Mouse (Mus musculus) CH12.LX (cell line): Measurements from ENCODE around the gene Pex14. TPM values are rescaled to one million over a fixed set of nuclear protein-coding genes. Genes with fewer than 3 reads are reported as not detected.

Experiments
- DNase-seq: peaks from one replicate; pipeline ENCODE4 v3.0.0-alpha.2; 2013; ENCODE audit errors: extremely low read depth
- H3K27ac ChIP-seq: 2 replicates; pipeline ENCODE4 v1.5.1; 2012; ENCODE audit warnings: low read depth, mild to moderate bottlenecking, control low read depth, moderate library complexity; ENCODE audit not compliant: insufficient read depth
- H3K27me3 ChIP-seq: replicated peaks from 2 replicates; pipeline ENCODE3; 2012; ENCODE audit warnings: inconsistent platforms
- H3K36me3 ChIP-seq, 2 experiments: replicated peaks in 1 of 2; 2 replicates each; pipeline versions ENCODE3 to v1.6.1; 2012; ENCODE audit warnings: inconsistent platforms in 1 of 2, low read length in 1 of 2, mild to moderate bottlenecking in 1 of 2, mixed read lengths in 1 of 2, moderate library complexity in 1 of 2; ENCODE audit not compliant: control insufficient read depth in 1 of 2, insufficient read depth in 1 of 2
- H3K4me1 ChIP-seq, 2 experiments: 2 replicates each; pipeline ENCODE4 v1.6.1; 2012; ENCODE audit warnings: inconsistent platforms in 1 of 2, moderate library complexity in 1 of 2; ENCODE audit not compliant: insufficient read depth in 2 of 2, control insufficient read depth in 1 of 2
- H3K4me2 ChIP-seq: 2 replicates; pipeline ENCODE4 v1.6.1; 2012; ENCODE audit warnings: low read depth, mild to moderate bottlenecking, control low read depth; ENCODE audit not compliant: poor library complexity, insufficient read depth, severe bottlenecking
- H3K4me3 ChIP-seq, 3 experiments: fragments of 150-350 bp in 1 of 3; sonication (generic) in 1 of 3; replicated peaks in 1 of 3; 2 replicates each; pipeline versions ENCODE3 to v1.5.1; 2011 to 2012; ENCODE audit warnings: low read depth in 2 of 3, low read length in 2 of 3, mild to moderate bottlenecking in 2 of 3, moderate library complexity in 2 of 3, control low read depth in 1 of 3, improper control_type of control experiment in 1 of 3, inconsistent platforms in 1 of 3, mixed read lengths in 1 of 3; ENCODE audit not compliant: poor library complexity in 1 of 3
- H3K79me2 ChIP-seq: replicated peaks from 2 replicates; pipeline ENCODE4 v1.6.1; 2012; ENCODE audit warnings: mild to moderate bottlenecking, moderate library complexity; ENCODE audit not compliant: control insufficient read depth, poor library complexity, insufficient read depth, severe bottlenecking; ENCODE audit errors: extremely low read depth
- H3K9ac ChIP-seq: 2 replicates; pipeline ENCODE4 v1.6.1; 2012; ENCODE audit warnings: low read depth, mild to moderate bottlenecking, control low read depth, moderate library complexity; ENCODE audit not compliant: insufficient read depth
- H3K9me3 ChIP-seq: replicated peaks from 2 replicates; pipeline ENCODE3; 2012; ENCODE audit warnings: low read length, inconsistent platforms, mixed read lengths
- CHD2 ChIP-seq: IDR thresholded peaks from 2 replicates; pipeline ENCODE4 v1.6.1; 2011; ENCODE audit warnings: low read length, improper control_type of control experiment
- HCFC1 ChIP-seq: IDR thresholded peaks from 2 replicates; pipeline ENCODE4 v1.6.1; 2012; ENCODE audit warnings: low read depth, mild to moderate bottlenecking, inconsistent platforms, low read length, improper control_type of control experiment
- KAT2A ChIP-seq: IDR thresholded peaks from 2 replicates; pipeline ENCODE4 v1.6.1; 2012; ENCODE audit warnings: low read length, improper control_type of control experiment, inconsistent platforms; ENCODE audit not compliant: insufficient replicate concordance
- MAX ChIP-seq: IDR thresholded peaks from 2 replicates; pipeline ENCODE4 v1.6.1; 2011; ENCODE audit warnings: low read length, improper control_type of control experiment
- RAD21 ChIP-seq: IDR thresholded peaks from 2 replicates; pipeline ENCODE4 v1.6.1; 2011; ENCODE audit warnings: low read depth, mild to moderate bottlenecking, low read length, improper control_type of control experiment, moderate library complexity
- RCOR1 ChIP-seq: conservative IDR thresholded peaks from 2 replicates; pipeline ENCODE4 v1.6.1; 2012; ENCODE audit warnings: low read depth, mild to moderate bottlenecking, inconsistent platforms, low read length, improper control_type of control experiment
- UBTF ChIP-seq: IDR thresholded peaks from 2 replicates; pipeline ENCODE4 v1.6.1; 2012; ENCODE audit warnings: low read depth, mild to moderate bottlenecking, inconsistent platforms, low read length, improper control_type of control experiment, moderate library complexity
- USF1 ChIP-seq: IDR thresholded peaks from 2 replicates; pipeline ENCODE4 v1.6.1; 2014; ENCODE audit warnings: low read depth, mild to moderate bottlenecking, inconsistent platforms, low read length, improper control_type of control experiment
- USF2 ChIP-seq: conservative IDR thresholded peaks from 2 replicates; pipeline ENCODE4 v1.6.1; 2011; ENCODE audit warnings: low read depth, low read length, improper control_type of control experiment
- ZKSCAN1 ChIP-seq: IDR thresholded peaks from 2 replicates; pipeline ENCODE4 v1.6.1; 2012; ENCODE audit warnings: low read depth, inconsistent platforms, low read length, improper control_type of control experiment, borderline replicate concordance
- dilution Hi-C: fragments of 300-500 bp; cut with MboI; formaldehyde crosslinking; loops from 2 replicates; pipeline ENCODE4 v1.14.3; 2020; ENCODE audit warnings: low sequenced_read_pairs; ENCODE audit not compliant: extremely low pct_unique_long_range_greater_than_20kb, extremely low pct_ligation_motif_present
- in situ Hi-C: fragments of 300-500 bp; cut with MboI; formaldehyde crosslinking; loops from 3 replicates; pipeline ENCODE4 v1.14.3; 2019; ENCODE audit warnings: low sequenced_read_pairs, low pct_ligation_motif_present, low pct_unique_long_range_greater_than_20kb, mixed read lengths
- polyA plus RNA-seq: library from polyadenylated mRNA; unstranded; fragments of >175 nt; gene quantifications from 2 replicates; pipeline ENCODE4 v1.2.1, GENCODE M21; 2012; ENCODE audit warnings: low read depth; ENCODE audit not compliant: insufficient read length
- total RNA-seq, 2 experiments: library from RNA; depleted of rRNA; stranded (reverse); fragments of 300-350 nt in 1 of 2; fragments of >200 nt in 1 of 2; gene quantifications; 2 replicates each; pipeline ENCODE4 v1.2.3; 2012 to 2014

Gene Pex14
- total and polyA plus RNA-seq, 3 experiments: 48.5 to 67.7 (median 63.6) TPM

DNA sequence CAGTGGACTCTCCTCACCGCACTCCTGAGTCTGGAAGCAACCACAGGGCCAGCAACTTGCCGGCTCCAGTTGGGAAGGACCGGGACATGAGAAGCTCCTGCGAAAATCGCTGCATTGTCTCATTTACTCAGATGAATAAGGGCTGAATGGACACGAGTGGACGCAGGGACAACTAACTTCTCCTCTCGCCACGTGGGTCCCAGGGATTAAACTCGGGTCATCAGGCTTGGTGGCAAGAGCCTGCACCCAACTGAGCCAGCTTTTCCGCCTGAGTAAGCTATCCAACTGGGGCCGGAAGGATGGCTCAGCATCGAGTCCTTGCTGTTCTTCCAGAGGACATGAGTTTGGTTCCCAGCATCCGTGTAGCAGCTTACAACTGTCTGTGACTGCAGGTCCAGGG is 126.3 kb downstream of the Pex14 start:
- DNase-seq: no peak
- Histone ChIP-seq H3K9ac (no peak overlapping the region), H3K27me3 (no peaks in the 10 kb centered on the region), H3K79me2 (no peaks in the 10 kb centered on the region), H3K4me1 (peaks cover 4 to 45% of the 10 kb centered on the region in 2 experiments), H3K36me3 (peaks cover 6 to 81% of the 10 kb centered on the region in 2 experiments), H3K27ac (no peak overlapping the region), H3K4me2 (no peak overlapping the region), H3K4me3 (no peak overlapping the region), H3K9me3 (no peaks in the 10 kb centered on the region)
- dilution Hi-C loops (no loop called here), in situ Hi-C loops (no loop called here)
- no peak for TF ChIP-seq RCOR1

DNA sequence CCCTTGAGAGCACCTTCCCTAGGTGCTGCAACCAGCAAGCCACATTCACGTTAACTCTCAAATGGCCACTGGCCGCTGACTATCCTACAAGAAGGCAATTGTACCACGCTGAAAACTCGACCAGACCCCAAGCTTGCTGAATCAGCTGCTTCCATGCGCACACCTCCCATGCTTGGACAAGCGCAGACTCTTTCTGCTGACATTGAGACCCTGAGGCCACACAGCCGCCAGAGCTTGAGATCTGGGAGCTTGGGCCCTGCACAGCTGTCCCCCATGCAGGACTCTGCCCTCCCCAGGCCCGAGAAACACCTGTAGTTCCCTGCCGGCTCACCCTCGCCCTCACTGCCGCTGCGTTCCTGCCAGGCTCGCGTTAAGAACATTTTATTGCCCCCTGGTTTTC is 127.0 kb downstream of the Pex14 start:
- in situ Hi-C loops: no loop called here
- no peak for TF ChIP-seq HCFC1
- no peak for TF ChIP-seq ZKSCAN1
- TF ChIP-seq USF2: no peak
- TF ChIP-seq KAT2A: no peak
- no peak for TF ChIP-seq UBTF
- no peak for TF ChIP-seq USF1
- TF ChIP-seq MAX: no peak
- Histone ChIP-seq H3K4me3 (no peak overlapping the region), H3K4me1 (peaks cover 4 to 44% of the 10 kb centered on the region in 2 experiments), H3K27me3 (no peaks in the 10 kb centered on the region), H3K36me3 (peaks cover 6 to 85% of the 10 kb centered on the region in 2 experiments), H3K27ac (no peak overlapping the region), H3K4me2 (no peak overlapping the region), H3K9ac (no peak overlapping the region), H3K9me3 (no peaks in the 10 kb centered on the region), H3K79me2 (no peaks in the 10 kb centered on the region)
- no peak for DNase-seq
- dilution Hi-C loops: no loop called here

DNA sequence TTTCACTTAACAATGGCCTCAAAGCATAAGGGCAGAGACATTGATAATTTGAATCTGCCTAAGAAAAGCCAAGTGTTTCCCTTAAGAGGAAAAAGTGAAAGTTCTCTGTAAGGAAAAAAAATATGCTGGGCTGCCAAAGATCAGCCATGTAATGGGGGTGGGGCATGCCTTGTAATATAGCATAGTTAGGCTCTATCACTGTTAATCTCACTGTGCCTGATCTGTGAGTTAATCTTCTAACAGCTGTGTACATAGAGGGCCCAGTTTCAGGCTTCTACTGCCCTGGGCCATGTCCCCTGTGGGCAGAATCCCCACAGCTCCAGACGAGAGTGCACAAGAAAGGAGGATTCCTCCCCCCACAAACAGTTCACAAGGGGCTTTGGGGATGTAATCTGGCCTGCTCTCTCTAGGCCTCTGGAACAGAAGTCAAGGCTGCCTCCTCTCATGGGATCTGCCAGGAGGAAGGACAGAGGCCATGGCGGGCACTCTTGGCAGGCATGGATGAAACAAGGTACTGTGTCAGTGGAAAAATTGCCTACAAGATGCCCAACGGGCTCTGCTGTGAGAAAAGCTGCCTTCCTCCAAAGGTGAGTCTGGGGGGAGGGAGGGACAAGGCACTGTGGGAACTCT is 127.9 kb downstream of the Pex14 start:
- dilution Hi-C loops: no loop called here
- Histone ChIP-seq H3K79me2 (no peaks in the 10 kb centered on the region), H3K9ac (no peak overlapping the region), H3K4me3 (no peak overlapping the region), H3K36me3 (peaks cover 8 to 89% of the 10 kb centered on the region in 2 experiments), H3K27me3 (no peaks in the 10 kb centered on the region), H3K4me1 (peaks cover 4 to 40% of the 10 kb centered on the region in 2 experiments), H3K27ac (no peak overlapping the region), H3K4me2 (no peak overlapping the region), H3K9me3 (no peaks in the 10 kb centered on the region)
- in situ Hi-C loops: no loop called here
- DNase-seq: no peak
- TF ChIP-seq RAD21 (no peak), CHD2 (no peak)
